Mouse (Mus musculus): ENCODE results near the gene Gdpd5. TPM values are rescaled to one million over a fixed set of nuclear protein-coding genes. Genes with fewer than 3 reads are reported as not detected.
A peak's percentile ranks its signal among the peaks of the same experiment; 100 is the strongest.

Gdpd5 gene
- polyA plus RNA-seq, 1 experiment from 2014 or later: 49.3 TPM

GRCm38 (mm10) chr7:99430246-99430645, 49.0 kb downstream of the Gdpd5 start:
- 77% methylated on average over 11 of the region's 11 CpGs for WGBS
- Histone ChIP-seq H3K4me2 (no peak overlapping the region), H3K4me3 (no peak overlapping the region), H3K27ac (replicated peaks) (0 out of 2 replicates have a peak overlapping the region, but pooled peaks have one; percentile 12), H3K9me3 (no peaks in the 10 kb centered on the region), H3K4me1 (replicated peaks) (peaks cover 29% of the 10 kb centered on the region), H3K27me3 (no peaks in the 10 kb centered on the region), H3K36me3 (no peaks in the 10 kb centered on the region), H3K9ac (no peak overlapping the region)
- no peak for ATAC-seq (ENCODE audit: low FRiP score, low read depth)

GRCm38 (mm10) chr7:99432248-99432647, 51.0 kb downstream of the Gdpd5 start:
- H3K27me3 ChIP-seq: no peaks in the 10 kb centered on the region
- no peak overlapping the region for H3K4me3 ChIP-seq
- H3K9me3 ChIP-seq: no peaks in the 10 kb centered on the region
- H3K27ac ChIP-seq (replicated peaks): peak overlapping the region; percentile 61
- H3K9ac ChIP-seq: 0 out of 2 replicates have a peak overlapping the region, but pooled peaks have one; percentile 4
- H3K4me1 ChIP-seq (replicated peaks): peaks cover 34% of the 10 kb centered on the region
- no peak; the same call in 1 of the 2 replicates for ATAC-seq (ENCODE audit: low FRiP score, low read depth)
- no peak overlapping the region for H3K4me2 ChIP-seq
- WGBS: 49% methylated on average over 14 of the region's 14 CpGs
- H3K36me3 ChIP-seq: no peaks in the 10 kb centered on the region

- H3K27ac ChIP-seq (replicated peaks): no peak overlapping the region
- no peaks in the 10 kb centered on the region for H3K36me3 ChIP-seq
- no peak overlapping the region for H3K4me3 ChIP-seq
- ATAC-seq (ENCODE audit: low FRiP score, low read depth): no peak
- no peaks in the 10 kb centered on the region for H3K9me3 ChIP-seq
- WGBS: 93% methylated on average over 6 of the region's 6 CpGs
- no peaks in the 10 kb centered on the region for H3K27me3 ChIP-seq
- H3K9ac ChIP-seq: no peak overlapping the region
- no peak overlapping the region for H3K4me2 ChIP-seq
- H3K4me1 ChIP-seq (replicated peaks): peaks cover 34% of the 10 kb centered on the region
These were observed 51.6 kb downstream of the Gdpd5 start for GRCm38 (mm10) chr7:99432863-99433262.

- Histone ChIP-seq H3K27me3 (no peaks in the 10 kb centered on the region), H3K4me3 (no peak overlapping the region), H3K9me3 (no peaks in the 10 kb centered on the region), H3K27ac (replicated peaks) (no peak overlapping the region; the same call in 1 of the 2 replicates), H3K4me1 (replicated peaks) (peaks cover 29% of the 10 kb centered on the region), H3K9ac (no peak overlapping the region), H3K36me3 (no peaks in the 10 kb centered on the region), H3K4me2 (no peak overlapping the region)
- 41% methylated on average over 12 of the region's 12 CpGs for WGBS
- no peak for ATAC-seq (ENCODE audit: low FRiP score, low read depth)
These were observed 53.5 kb downstream of the Gdpd5 start for GRCm38 (mm10) chr7:99434672-99435250.

- H3K9ac ChIP-seq: no peak overlapping the region
- H3K27me3 ChIP-seq: no peaks in the 10 kb centered on the region
- H3K4me2 ChIP-seq: no peak overlapping the region
- H3K4me1 ChIP-seq (replicated peaks): peaks cover 36% of the 10 kb centered on the region
- H3K27ac ChIP-seq (replicated peaks): no peak overlapping the region
- 11% methylated on average over 4 of the region's 4 CpGs for WGBS
- H3K9me3 ChIP-seq: no peaks in the 10 kb centered on the region
- H3K4me3 ChIP-seq: no peak overlapping the region
- no peak for ATAC-seq (ENCODE audit: low FRiP score, low read depth)
- no peaks in the 10 kb centered on the region for H3K36me3 ChIP-seq
These were observed 55.3 kb downstream of the Gdpd5 start for GRCm38 (mm10) chr7:99436530-99436929.

- no peak overlapping the region for H3K27ac ChIP-seq (replicated peaks)
- no peak overlapping the region for H3K4me3 ChIP-seq
- H3K4me1 ChIP-seq (replicated peaks): peaks cover 31% of the 10 kb centered on the region
- 62% methylated on average over 10 of the region's 10 CpGs for WGBS
- H3K36me3 ChIP-seq: no peaks in the 10 kb centered on the region
- no peak overlapping the region for H3K9ac ChIP-seq
- no peak for ATAC-seq (ENCODE audit: low FRiP score, low read depth)
- no peaks in the 10 kb centered on the region for H3K9me3 ChIP-seq
- H3K4me2 ChIP-seq: no peak overlapping the region
- no peaks in the 10 kb centered on the region for H3K27me3 ChIP-seq
These were observed 57.7 kb downstream of the Gdpd5 start for GRCm38 (mm10) chr7:99438881-99439280.

- H3K9me3 ChIP-seq: no peaks in the 10 kb centered on the region
- no peak overlapping the region; the same call in 1 of the 2 replicates for H3K27ac ChIP-seq (replicated peaks)
- WGBS: 17% methylated on average over 6 of the region's 6 CpGs
- H3K9ac ChIP-seq: no peak overlapping the region
- H3K4me1 ChIP-seq (replicated peaks): peaks cover 16% of the 10 kb centered on the region
- ATAC-seq (ENCODE audit: low FRiP score, low read depth): peak; percentile 24; the same call in 1 of the 2 replicates
- no peak overlapping the region for H3K4me3 ChIP-seq
- H3K36me3 ChIP-seq: 0 out of 2 replicates have a peak, but pooled peaks cover 3% of the 10 kb centered on the region
- no peak overlapping the region for H3K4me2 ChIP-seq
- H3K27me3 ChIP-seq: no peaks in the 10 kb centered on the region
These were observed 60.4 kb downstream of the Gdpd5 start for GRCm38 (mm10) chr7:99441534-99442072.

- no peak for ATAC-seq (ENCODE audit: low FRiP score, low read depth)
- Histone ChIP-seq H3K27me3 (no peaks in the 10 kb centered on the region), H3K9me3 (no peaks in the 10 kb centered on the region), H3K4me3 (no peak overlapping the region), H3K4me2 (no peak overlapping the region), H3K9ac (no peak overlapping the region), H3K4me1 (replicated peaks) (peaks cover 15% of the 10 kb centered on the region), H3K36me3 (0 out of 2 replicates have a peak, but pooled peaks cover 3% of the 10 kb centered on the region), H3K27ac (replicated peaks) (no peak overlapping the region)
- 56% methylated on average over 5 of the region's 5 CpGs for WGBS
These were observed 62.0 kb downstream of the Gdpd5 start for GRCm38 (mm10) chr7:99443164-99443563.

- Histone ChIP-seq H3K4me2 (no peak overlapping the region), H3K27me3 (no peaks in the 10 kb centered on the region), H3K9ac (no peak overlapping the region), H3K4me1 (replicated peaks) (peaks cover 19% of the 10 kb centered on the region), H3K4me3 (no peak overlapping the region), H3K9me3 (no peaks in the 10 kb centered on the region), H3K36me3 (0 out of 2 replicates have a peak, but pooled peaks cover 3% of the 10 kb centered on the region), H3K27ac (replicated peaks) (no peak overlapping the region)
- no peak for ATAC-seq (ENCODE audit: low FRiP score, low read depth)
- WGBS: 66% methylated on average over 6 of the region's 6 CpGs
These were observed 62.8 kb downstream of the Gdpd5 start for GRCm38 (mm10) chr7:99444012-99444411.

GRCm38 (mm10) chr7:99445833-99446232, 64.6 kb downstream of the Gdpd5 start:
- 0 out of 2 replicates have a peak, but pooled peaks cover 3% of the 10 kb centered on the region for H3K36me3 ChIP-seq
- H3K9me3 ChIP-seq: no peaks in the 10 kb centered on the region
- no peak for ATAC-seq (ENCODE audit: low FRiP score, low read depth)
- no peak overlapping the region for H3K4me2 ChIP-seq
- 59% methylated on average over 2 of the region's 2 CpGs for WGBS
- no peaks in the 10 kb centered on the region for H3K27me3 ChIP-seq
- H3K9ac ChIP-seq: no peak overlapping the region
- H3K27ac ChIP-seq (replicated peaks): no peak overlapping the region
- peaks cover 35% of the 10 kb centered on the region for H3K4me1 ChIP-seq (replicated peaks)
- H3K4me3 ChIP-seq: no peak overlapping the region

- Histone ChIP-seq H3K36me3 (0 out of 2 replicates have a peak, but pooled peaks cover 3% of the 10 kb centered on the region), H3K27me3 (no peaks in the 10 kb centered on the region), H3K27ac (replicated peaks) (no peak overlapping the region), H3K9ac (no peak overlapping the region), H3K4me3 (no peak overlapping the region), H3K4me2 (no peak overlapping the region), H3K4me1 (replicated peaks) (peaks cover 23% of the 10 kb centered on the region), H3K9me3 (no peaks in the 10 kb centered on the region)
- ATAC-seq (ENCODE audit: low FRiP score, low read depth): no peak
- WGBS: 55% methylated on average over 5 of the region's 5 CpGs
These were observed 66.1 kb downstream of the Gdpd5 start for GRCm38 (mm10) chr7:99447323-99447722.

GRCm38 (mm10) chr7:99448619-99449018, 67.4 kb downstream of the Gdpd5 start:
- Histone ChIP-seq H3K9me3 (no peaks in the 10 kb centered on the region), H3K27ac (replicated peaks) (peak overlapping the region; percentile 60; the same call in 1 of the 2 replicates), H3K4me3 (no peak overlapping the region), H3K4me2 (no peak overlapping the region), H3K4me1 (replicated peaks) (peaks cover 23% of the 10 kb centered on the region), H3K27me3 (no peaks in the 10 kb centered on the region), H3K9ac (no peak overlapping the region), H3K36me3 (0 out of 2 replicates have a peak, but pooled peaks cover 3% of the 10 kb centered on the region)
- ATAC-seq (ENCODE audit: low FRiP score, low read depth): no peak
- 80% methylated on average over 5 of the region's 5 CpGs for WGBS
